Mouse (Mus musculus) bone marrow macrophage, adult 2 months (primary cell): ENCODE measurements around the gene Umod.

Experiments used
- CTCF ChIP-seq: IDR thresholded peaks from 2 replicates; pipeline ENCODE4 v1.5.1; 2012; ENCODE audit warnings: low read depth, mild to moderate bottlenecking, low read length, moderate library complexity
- POLR2A ChIP-seq: IDR thresholded peaks from 2 replicates; pipeline ENCODE4 v1.6.1; 2012; ENCODE audit warnings: mild to moderate bottlenecking, low read depth, low read length, borderline replicate concordance

GRCm38 (mm10) chr7:119513056-119513455 lies 34.0 kb upstream of the Umod start:
- TF ChIP-seq CTCF (no peak), POLR2A (no peak)
